Mouse (Mus musculus): Measurements from ENCODE around the gene Rasal3. TPM values are rescaled to one million over a fixed set of nuclear protein-coding genes. Genes with fewer than 3 reads are reported as not detected.
A peak's percentile ranks its signal among the peaks of the same experiment; 100 is the strongest.

The Rasal3 gene
- 0.52 and 1.2 TPM in 2 replicates for polyA plus RNA-seq (2014; fragmentation: Nextera tagmentation; extraction: Ambion mirVana)

DNA sequence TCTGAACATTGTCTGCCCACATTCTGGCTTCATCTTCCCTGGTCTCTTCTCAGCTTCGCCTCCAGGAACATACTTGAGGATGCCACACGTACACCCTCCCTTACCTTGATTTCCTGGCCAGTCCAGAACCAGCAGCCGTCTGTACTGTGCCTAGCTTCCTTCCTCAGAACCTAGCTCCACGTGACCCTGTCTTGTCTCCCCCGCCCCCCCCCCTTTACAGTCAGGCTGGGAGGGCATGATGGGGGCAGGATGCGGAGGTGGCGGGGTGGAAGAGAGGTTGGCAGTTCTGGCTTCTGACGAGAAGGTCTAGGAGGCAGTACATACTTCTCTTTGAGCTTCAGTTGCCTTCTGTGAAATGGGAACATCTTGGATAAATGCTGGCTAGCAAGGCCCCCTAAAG is at the start of gene Rasal3:
Gene Rasal3 (minus strand): TSS at position 167 of the 400 bp plus-strand sequence.
- Histone ChIP-seq H3K4me2 (ENCODE audit: low read length) (no peak within 1 kb of the TSS), H3K27me3 (replicated peaks; ENCODE audit: control insufficient read depth, insufficient read depth, low read length) (0 out of 2 replicates have a peak, but pooled peaks cover under 1% of the 10 kb centered on the region), H3K4me1 (ENCODE audit: control insufficient read depth, insufficient read depth, low read length) (no peaks in the 10 kb centered on the region), H3K4me3 (ENCODE audit: low read depth, low read length) (no peak within 1 kb of the TSS), H3K27ac (ENCODE audit: low read depth, low read length) (no peak within 1 kb of the TSS), H3K9me3 (replicated peaks; ENCODE audit: control insufficient read depth, low read length) (no peaks in the 10 kb centered on the region), H3K9ac (ENCODE audit: low read length) (no peak within 1 kb of the TSS), H3K36me3 (ENCODE audit: control insufficient read depth, insufficient read depth, low read length) (no peaks in the 10 kb centered on the region)
- WGBS, result 81% methylated on average over 7 of the region's 8 CpGs
- no peak for ATAC-seq
- no peak for DNase-seq (ENCODE audit: low spot score)

DNA sequence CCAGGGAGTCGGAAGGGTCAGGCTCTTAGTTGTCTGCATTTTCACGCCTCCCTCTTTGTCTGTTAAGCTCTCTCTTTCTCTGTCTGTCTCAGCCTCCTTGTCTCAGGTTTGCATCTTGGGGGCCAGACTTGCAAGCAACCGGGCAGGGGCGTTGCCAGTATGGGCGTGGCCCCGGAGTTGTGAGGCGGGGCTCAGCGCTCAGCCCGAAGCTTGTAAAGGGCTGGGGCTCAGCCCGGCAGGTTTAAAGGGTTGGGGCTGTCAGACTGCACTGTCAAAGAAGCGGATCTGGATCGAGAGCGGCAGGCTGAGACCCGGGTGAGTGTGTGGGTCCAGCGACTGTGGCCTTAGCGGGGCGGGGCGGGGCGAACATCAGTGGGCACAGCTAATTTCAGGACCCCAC is 49.1 kb upstream of the Rasal3 start, which contains the start of gene Cyp4f39:
Gene Cyp4f39 (plus strand): TSS at position 242 of the 400 bp plus-strand sequence.
- H3K27me3 ChIP-seq (replicated peaks; ENCODE audit: control insufficient read depth, insufficient read depth, low read length), result 0 out of 2 replicates have a peak, but pooled peaks cover 4% of the 10 kb centered on the region
- ATAC-seq, result no peak
- no peaks in the 10 kb centered on the region for H3K9me3 ChIP-seq (replicated peaks; ENCODE audit: control insufficient read depth, low read length)
- H3K36me3 ChIP-seq (ENCODE audit: control insufficient read depth, insufficient read depth, low read length), result no peaks in the 10 kb centered on the region
- no peak within 1 kb of the TSS for H3K27ac ChIP-seq (ENCODE audit: low read depth, low read length)
- WGBS, result under 1% methylated on average over 19 of the region's 19 CpGs
- DNase-seq (ENCODE audit: low spot score), result peak; percentile 36
- H3K4me2 ChIP-seq (ENCODE audit: low read length), result peak within 1 kb of the TSS; percentile 52
- H3K4me1 ChIP-seq (ENCODE audit: control insufficient read depth, insufficient read depth, low read length), result peaks cover 6% of the 10 kb centered on the region
- peak within 1 kb of the TSS; percentile 43 for H3K9ac ChIP-seq (ENCODE audit: low read length)
- peak within 1 kb of the TSS; percentile 16; the same call in 1 of the 2 replicates for H3K4me3 ChIP-seq (ENCODE audit: low read depth, low read length)

DNA sequence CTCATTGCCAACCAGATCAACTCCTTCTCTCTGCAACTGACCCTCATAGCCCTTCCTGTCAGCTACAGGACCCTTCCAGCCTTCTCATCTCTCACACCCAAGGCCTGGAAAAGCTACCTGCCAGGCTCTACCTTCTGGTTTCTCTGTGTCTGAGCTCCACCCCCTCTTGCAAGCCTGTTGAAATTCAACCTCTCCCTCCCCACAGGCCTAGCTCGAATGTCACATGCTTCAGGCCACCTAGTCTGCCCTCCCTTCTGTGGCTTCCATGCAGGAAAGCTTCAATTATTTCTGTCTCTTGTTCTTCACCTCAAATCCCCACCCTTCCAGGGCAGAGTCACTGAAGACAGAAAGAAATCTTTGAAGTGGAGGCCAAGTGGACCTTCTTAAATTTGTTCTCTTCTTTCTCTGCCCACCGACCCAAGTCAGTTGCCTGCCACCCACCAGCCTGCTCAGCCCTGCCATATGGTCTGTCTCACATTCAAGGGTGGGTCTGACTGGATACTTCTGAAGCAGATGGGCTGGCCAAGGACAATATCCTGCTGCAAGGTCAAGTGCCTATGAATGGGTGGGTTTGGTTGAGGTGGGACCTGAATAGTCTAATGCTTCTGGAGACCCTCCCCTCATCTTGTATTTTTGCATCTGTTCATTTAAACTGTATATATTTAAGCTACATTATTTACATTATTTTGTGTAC is 47.6 kb upstream of the Rasal3 start:
- 0 out of 2 replicates have a peak, but pooled peaks cover 4% of the 10 kb centered on the region for H3K27me3 ChIP-seq (replicated peaks; ENCODE audit: control insufficient read depth, insufficient read depth, low read length)
- no peaks in the 10 kb centered on the region for H3K9me3 ChIP-seq (replicated peaks; ENCODE audit: control insufficient read depth, low read length)
- ATAC-seq (no peak), DNase-seq (ENCODE audit: low spot score) (no peak)
- H3K27ac ChIP-seq (ENCODE audit: low read depth, low read length), result no peak overlapping the region
- peaks cover 6% of the 10 kb centered on the region for H3K4me1 ChIP-seq (ENCODE audit: control insufficient read depth, insufficient read depth, low read length)
- H3K9ac ChIP-seq (ENCODE audit: low read length), result no peak overlapping the region
- WGBS, result 65% methylated on average over 2 of the region's 2 CpGs
- no peaks in the 10 kb centered on the region for H3K36me3 ChIP-seq (ENCODE audit: control insufficient read depth, insufficient read depth, low read length)
- no peak overlapping the region for H3K4me3 ChIP-seq (ENCODE audit: low read depth, low read length)
- H3K4me2 ChIP-seq (ENCODE audit: low read length), result no peak overlapping the region

DNA sequence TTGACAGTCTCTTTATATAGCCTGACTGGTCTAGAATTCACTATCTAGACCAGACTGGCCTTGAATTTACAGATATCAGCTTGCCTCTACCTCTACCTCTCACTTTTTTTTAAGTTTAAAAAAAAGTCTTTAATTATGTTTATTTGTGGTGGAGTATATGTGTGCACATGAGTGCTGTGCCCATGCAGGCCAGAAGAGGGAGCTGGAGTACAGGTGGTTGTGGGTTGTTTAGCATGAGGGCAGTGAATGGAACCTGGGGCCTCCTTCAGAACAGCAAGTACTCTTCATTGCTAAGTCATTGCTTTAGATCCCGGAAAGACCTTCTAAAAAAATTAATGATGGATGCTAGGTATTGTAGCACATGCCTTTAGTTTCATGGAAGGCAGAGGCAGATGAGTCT is 45.7 kb upstream of the Rasal3 start:
- Histone ChIP-seq H3K27me3 (replicated peaks; ENCODE audit: control insufficient read depth, insufficient read depth, low read length) (0 out of 2 replicates have a peak, but pooled peaks cover 4% of the 10 kb centered on the region), H3K4me2 (ENCODE audit: low read length) (no peak overlapping the region), H3K9me3 (replicated peaks; ENCODE audit: control insufficient read depth, low read length) (no peaks in the 10 kb centered on the region), H3K36me3 (ENCODE audit: control insufficient read depth, insufficient read depth, low read length) (no peaks in the 10 kb centered on the region), H3K9ac (ENCODE audit: low read length) (no peak overlapping the region), H3K4me1 (ENCODE audit: control insufficient read depth, insufficient read depth, low read length) (peaks cover 6% of the 10 kb centered on the region), H3K27ac (ENCODE audit: low read depth, low read length) (no peak overlapping the region), H3K4me3 (ENCODE audit: low read depth, low read length) (no peak overlapping the region)
- ATAC-seq (no peak), DNase-seq (ENCODE audit: low spot score) (no peak)
- 89% methylated on average over 1 of the region's 1 CpGs for WGBS

DNA sequence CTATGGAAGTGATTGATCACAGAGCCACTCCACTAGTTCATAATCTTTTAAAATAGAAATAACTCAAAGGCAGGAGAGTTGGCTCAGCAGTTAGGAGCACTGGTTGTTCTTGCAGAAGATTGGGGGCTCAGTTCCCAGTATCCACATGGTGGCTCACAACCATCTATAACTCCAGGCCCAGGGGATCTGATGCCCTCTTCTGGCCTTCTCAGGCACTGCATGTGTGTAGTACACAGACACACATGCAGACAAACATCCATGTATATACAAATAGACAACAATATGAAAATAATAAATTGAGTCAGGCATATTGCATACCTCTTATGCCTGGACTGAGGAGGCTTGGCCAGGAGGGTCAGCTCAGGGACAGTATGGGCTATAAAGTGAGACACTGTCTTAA is 43.8 kb upstream of the Rasal3 start:
- Histone ChIP-seq H3K27ac (ENCODE audit: low read depth, low read length) (no peak overlapping the region), H3K4me1 (ENCODE audit: control insufficient read depth, insufficient read depth, low read length) (no peaks in the 10 kb centered on the region; the same call in 1 of the 2 replicates), H3K27me3 (replicated peaks; ENCODE audit: control insufficient read depth, insufficient read depth, low read length) (no peaks in the 10 kb centered on the region), H3K4me2 (ENCODE audit: low read length) (no peak overlapping the region), H3K36me3 (ENCODE audit: control insufficient read depth, insufficient read depth, low read length) (no peaks in the 10 kb centered on the region), H3K4me3 (ENCODE audit: low read depth, low read length) (no peak overlapping the region), H3K9me3 (replicated peaks; ENCODE audit: control insufficient read depth, low read length) (no peaks in the 10 kb centered on the region), H3K9ac (ENCODE audit: low read length) (no peak overlapping the region)
- ATAC-seq, result no peak
- DNase-seq (ENCODE audit: low spot score), result no peak

DNA sequence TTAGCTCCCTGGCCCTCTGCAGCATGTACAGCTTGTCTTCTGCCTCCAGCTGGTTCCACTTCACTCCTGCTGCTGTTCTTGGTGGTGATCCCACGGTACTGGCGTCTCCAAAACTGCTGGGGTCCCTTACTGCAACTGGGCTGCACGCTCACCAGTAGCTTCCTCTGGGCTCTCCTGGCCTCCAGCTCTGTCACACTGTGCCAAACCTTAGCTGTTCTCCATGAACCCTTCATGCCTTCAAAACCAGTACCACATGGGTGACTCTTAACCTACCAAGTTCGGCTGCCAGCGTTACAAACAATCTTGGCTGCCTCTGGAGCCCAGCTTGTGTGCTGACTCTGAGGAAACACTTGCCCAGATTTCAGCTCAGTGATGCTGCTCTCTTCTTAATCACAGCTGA is 41.6 kb upstream of the Rasal3 start:
- Histone ChIP-seq H3K27me3 (replicated peaks; ENCODE audit: control insufficient read depth, insufficient read depth, low read length) (no peaks in the 10 kb centered on the region), H3K4me1 (ENCODE audit: control insufficient read depth, insufficient read depth, low read length) (no peaks in the 10 kb centered on the region), H3K9ac (ENCODE audit: low read length) (no peak overlapping the region), H3K4me2 (ENCODE audit: low read length) (no peak overlapping the region), H3K9me3 (replicated peaks; ENCODE audit: control insufficient read depth, low read length) (no peaks in the 10 kb centered on the region), H3K27ac (ENCODE audit: low read depth, low read length) (no peak overlapping the region), H3K4me3 (ENCODE audit: low read depth, low read length) (no peak overlapping the region), H3K36me3 (ENCODE audit: control insufficient read depth, insufficient read depth, low read length) (no peaks in the 10 kb centered on the region)
- ATAC-seq (no peak), DNase-seq (ENCODE audit: low spot score) (no peak)
- WGBS, result 81% methylated on average over 5 of the region's 5 CpGs

DNA sequence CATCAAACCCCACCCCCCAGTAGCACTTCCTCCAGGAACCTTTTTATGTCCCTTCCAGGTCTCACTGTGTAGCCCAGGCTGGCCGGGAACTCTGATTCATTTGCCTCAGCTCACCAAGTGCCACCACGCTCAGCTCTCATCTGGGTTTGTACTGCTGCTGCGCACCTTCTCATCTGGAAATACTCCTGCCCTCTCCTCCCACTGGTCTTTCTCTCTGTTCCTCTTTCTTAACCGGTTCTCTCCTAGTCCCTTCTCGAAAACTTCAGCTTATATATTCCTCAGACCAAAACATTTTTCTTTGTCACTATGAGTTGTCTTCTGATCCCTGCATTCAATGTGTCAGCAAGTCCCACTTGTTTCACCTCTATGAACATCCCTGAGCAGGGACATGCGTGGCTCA is 39.9 kb upstream of the Rasal3 start:
- H3K36me3 ChIP-seq (ENCODE audit: control insufficient read depth, insufficient read depth, low read length), result no peaks in the 10 kb centered on the region
- DNase-seq (ENCODE audit: low spot score) (no peak), ATAC-seq (no peak)
- no peak overlapping the region for H3K9ac ChIP-seq (ENCODE audit: low read length)
- no peak overlapping the region for H3K4me3 ChIP-seq (ENCODE audit: low read depth, low read length)
- no peak overlapping the region for H3K27ac ChIP-seq (ENCODE audit: low read depth, low read length)
- H3K27me3 ChIP-seq (replicated peaks; ENCODE audit: control insufficient read depth, insufficient read depth, low read length), result no peaks in the 10 kb centered on the region
- 83% methylated on average over 6 of the region's 6 CpGs for WGBS
- H3K9me3 ChIP-seq (replicated peaks; ENCODE audit: control insufficient read depth, low read length), result no peaks in the 10 kb centered on the region
- H3K4me2 ChIP-seq (ENCODE audit: low read length), result no peak overlapping the region
- H3K4me1 ChIP-seq (ENCODE audit: control insufficient read depth, insufficient read depth, low read length), result no peaks in the 10 kb centered on the region

DNA sequence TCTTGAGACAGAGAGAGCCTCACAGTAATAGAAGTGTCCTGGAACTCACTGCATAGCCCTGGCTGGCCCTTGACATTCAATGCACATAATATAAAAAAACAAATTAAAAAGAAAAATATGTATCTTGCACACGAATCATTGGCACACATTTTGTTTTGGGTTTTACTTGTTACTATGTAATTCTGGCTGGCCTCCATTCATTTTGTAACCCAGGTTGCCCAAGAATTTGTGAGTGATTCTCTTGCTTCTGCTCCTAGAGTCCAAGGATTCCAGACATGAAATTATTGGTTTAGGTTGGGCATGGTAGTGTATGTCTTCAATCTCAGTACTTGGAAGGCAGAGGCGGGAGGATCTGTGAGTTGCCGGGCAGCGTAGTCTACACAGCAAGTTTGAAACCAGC is 33.7 kb upstream of the Rasal3 start:
- no peak overlapping the region for H3K4me3 ChIP-seq (ENCODE audit: low read depth, low read length)
- H3K4me1 ChIP-seq (ENCODE audit: control insufficient read depth, insufficient read depth, low read length), result no peaks in the 10 kb centered on the region
- no peak overlapping the region for H3K4me2 ChIP-seq (ENCODE audit: low read length)
- no peaks in the 10 kb centered on the region for H3K27me3 ChIP-seq (replicated peaks; ENCODE audit: control insufficient read depth, insufficient read depth, low read length)
- no peak for ATAC-seq
- no peak for DNase-seq (ENCODE audit: low spot score)
- H3K9ac ChIP-seq (ENCODE audit: low read length), result no peak overlapping the region
- H3K36me3 ChIP-seq (ENCODE audit: control insufficient read depth, insufficient read depth, low read length), result no peaks in the 10 kb centered on the region
- 94% methylated on average over 4 of the region's 4 CpGs for WGBS
- H3K27ac ChIP-seq (ENCODE audit: low read depth, low read length), result no peak overlapping the region
- H3K9me3 ChIP-seq (replicated peaks; ENCODE audit: control insufficient read depth, low read length), result no peaks in the 10 kb centered on the region

DNA sequence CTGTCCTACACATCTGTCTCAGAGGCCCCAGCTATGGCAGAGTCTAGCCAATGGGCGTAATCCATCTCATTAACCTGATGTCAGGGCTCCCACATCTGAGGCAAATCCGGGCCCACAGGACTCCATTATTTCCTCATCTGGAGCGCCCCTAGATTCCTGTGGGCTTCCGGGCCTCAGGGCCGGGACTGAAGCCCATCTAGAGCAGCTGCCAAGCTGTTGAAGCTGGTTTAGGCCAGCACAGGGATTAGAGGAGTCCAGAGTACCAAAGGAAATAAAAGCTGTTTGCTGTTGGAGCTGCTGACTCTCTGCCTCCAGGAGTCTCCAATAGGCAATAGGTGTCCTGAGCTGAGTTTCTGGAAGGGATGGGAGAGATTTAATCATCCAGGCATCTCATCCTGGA is 31.8 kb upstream of the Rasal3 start:
- Histone ChIP-seq H3K27ac (ENCODE audit: low read depth, low read length) (no peak overlapping the region), H3K4me2 (ENCODE audit: low read length) (no peak overlapping the region), H3K4me1 (ENCODE audit: control insufficient read depth, insufficient read depth, low read length) (no peaks in the 10 kb centered on the region), H3K36me3 (ENCODE audit: control insufficient read depth, insufficient read depth, low read length) (no peaks in the 10 kb centered on the region), H3K9ac (ENCODE audit: low read length) (no peak overlapping the region), H3K9me3 (replicated peaks; ENCODE audit: control insufficient read depth, low read length) (no peaks in the 10 kb centered on the region), H3K4me3 (ENCODE audit: low read depth, low read length) (no peak overlapping the region), H3K27me3 (replicated peaks; ENCODE audit: control insufficient read depth, insufficient read depth, low read length) (no peaks in the 10 kb centered on the region)
- no peak for DNase-seq (ENCODE audit: low spot score)
- no peak for ATAC-seq
- WGBS, result 61% methylated on average over 5 of the region's 5 CpGs

Measured in forebrain, embryonic 14.5 days (tissue).